Mouse (Mus musculus) 416B (cell line): ENCODE results near the gene Sik3.

ENCODE experiments used
- DNase-seq: peaks from one replicate; pipeline ENCODE4 v3.0.0; 2011; ENCODE audit warnings: low read depth

Sik3 gene

DNA sequence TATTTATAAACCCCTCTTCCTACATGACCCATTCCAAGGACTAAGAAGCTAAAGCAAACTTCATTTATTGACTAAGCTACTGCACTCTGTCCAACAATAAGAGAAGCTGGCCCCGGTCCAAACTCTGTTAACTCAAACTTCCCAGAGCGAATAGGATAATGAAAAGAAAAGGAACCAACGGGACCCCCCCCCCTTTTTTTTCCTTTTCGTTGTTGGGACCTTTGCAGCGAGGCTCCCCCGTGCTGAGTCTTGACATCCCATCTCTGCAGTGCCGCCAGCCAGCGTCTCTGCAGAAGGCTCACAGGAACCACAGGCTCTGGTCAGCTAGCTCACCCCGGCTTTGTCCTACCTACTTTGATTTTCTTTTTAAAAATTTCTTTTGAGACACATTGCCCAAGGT is 3.2 kb downstream of the Sik3 start:
- no peak for DNase-seq

DNA sequence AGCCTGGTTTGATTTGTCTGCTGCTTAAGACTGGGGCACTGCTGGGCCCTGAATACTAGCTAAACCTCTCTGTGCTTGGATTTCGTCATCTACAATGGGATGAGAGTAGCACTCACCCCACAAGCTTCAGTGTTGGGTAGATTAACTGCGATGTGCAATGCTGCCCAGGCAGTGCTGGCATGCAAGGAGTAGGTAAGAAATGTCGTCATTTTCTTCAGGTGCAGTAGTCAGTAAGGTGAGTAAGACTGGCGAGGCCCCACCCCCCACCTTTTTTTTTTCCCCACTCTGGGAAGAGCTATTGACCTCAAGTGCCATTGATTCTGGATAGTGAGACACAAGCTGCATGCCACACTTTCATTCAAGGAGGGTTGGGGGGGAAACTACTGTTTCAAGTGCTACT is 3.8 kb downstream of the Sik3 start:
- no peak for DNase-seq

DNA sequence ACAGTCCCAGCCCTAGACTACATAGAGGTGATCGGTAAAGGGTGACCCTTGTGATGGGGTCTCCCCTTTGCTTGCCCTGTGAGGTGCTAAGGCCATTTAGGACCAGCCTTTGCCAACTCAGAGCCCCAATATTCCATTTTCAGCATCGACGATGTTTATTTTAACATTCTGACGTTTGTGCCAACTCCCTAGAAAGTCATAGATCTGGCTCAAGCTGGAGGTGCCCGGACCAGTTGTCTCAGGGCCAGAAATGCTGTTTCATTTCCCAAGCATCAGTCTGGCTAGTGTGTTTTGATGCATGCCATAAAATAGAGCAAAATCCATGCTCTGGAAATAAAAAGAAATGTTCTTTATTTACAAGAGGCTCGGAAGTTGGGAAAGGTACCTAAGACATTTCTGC is 5.7 kb downstream of the Sik3 start:
- no peak for DNase-seq

DNA sequence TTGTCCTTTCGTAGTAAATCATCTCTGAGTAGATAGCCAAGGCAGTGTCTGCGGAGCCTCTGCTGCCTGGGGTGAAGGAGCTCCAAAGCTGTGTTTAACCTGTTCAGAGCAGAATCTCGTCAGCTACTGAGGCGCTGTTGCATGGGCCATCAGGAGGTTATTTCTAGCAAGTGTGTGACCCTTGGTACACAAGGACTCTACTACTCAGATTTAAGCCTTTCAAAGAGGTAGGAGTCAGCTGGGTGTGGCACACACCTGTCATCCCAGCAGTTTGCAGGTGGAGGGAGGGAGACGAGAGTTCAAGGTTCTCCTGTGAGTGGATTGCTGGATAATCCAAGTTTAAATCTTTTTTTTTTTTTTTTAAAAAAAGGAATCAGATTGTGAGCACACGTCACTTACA is 7.4 kb downstream of the Sik3 start:
- DNase-seq: no peak

DNA sequence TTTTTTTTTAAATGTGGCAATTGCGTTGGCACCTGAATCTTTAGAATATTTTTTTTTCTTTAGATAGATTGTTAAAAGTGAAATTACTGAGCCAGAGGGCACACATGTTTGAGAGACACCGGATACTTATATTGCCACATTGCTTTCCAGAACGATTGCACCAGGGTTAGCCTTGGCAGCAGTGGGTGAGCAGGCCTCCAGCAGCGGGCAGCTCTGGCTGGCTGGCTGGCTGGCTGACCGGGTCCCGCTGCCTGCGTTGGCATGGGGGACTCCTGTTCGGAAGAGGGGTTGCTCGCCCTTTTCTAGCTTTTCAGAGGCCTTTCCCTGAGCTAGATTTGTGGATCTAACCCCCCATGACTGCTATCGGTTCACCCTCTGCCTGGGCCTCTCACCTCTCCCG is 11.0 kb downstream of the Sik3 start:
- DNase-seq: no peak

DNA sequence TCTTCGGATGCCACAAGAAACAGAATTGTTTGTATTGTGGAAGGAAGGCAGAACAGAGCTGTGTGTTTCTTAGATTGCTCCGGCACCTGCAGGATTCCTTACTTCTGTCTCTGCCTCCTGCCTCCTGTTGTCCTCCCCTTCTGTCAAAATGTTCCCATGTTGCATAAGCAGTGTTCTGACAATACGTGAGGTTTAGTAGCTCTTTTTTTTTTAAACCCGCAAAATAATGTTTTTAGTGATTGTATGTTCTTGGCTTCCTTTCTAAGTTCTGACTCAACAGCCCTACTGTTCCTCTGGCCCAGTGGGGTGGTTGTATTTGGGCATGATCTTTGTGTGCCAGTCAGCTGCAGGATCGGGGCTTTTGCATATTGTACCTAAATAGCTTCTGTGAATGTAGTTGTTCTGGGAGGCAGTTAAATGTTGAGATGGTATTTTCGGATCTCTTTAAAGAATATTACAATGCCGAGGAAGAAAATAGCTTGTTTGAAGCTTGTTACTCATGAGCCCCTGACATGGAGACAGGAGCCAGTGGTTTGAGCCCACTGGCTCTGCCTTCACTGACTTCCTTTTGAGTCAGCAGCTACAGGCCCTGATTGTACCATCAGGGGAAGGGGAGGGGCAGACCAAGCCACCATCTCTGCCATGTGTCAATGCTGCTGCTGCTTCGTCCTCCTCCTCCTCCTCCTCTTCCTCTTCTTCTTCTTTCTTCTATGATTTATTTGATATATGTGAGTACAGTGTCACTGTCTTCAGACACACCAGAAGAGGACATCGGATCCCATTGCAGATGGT is 13.6 kb downstream of the Sik3 start:
- DNase-seq: peak; percentile 83

DNA sequence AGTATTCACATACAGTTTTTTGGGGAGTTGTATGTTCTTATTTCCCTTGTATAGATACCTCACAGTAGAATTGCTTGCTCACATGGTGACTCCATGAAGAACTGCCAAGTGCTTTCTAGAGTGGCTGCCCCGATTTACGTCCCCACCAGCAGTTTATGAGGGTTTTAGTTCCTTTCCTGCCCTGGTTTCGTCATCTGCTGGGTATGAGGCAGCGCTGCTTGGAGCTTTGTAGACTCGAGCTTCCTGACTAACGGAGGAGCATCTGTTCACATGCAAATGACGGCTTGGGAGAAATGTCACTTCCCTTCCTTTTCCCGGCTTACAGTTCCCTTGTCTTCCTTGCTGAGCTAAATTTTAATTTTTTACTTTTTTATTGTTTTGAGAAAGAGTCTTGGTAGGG is 15.4 kb downstream of the Sik3 start:
- peak; percentile 53 for DNase-seq

DNA sequence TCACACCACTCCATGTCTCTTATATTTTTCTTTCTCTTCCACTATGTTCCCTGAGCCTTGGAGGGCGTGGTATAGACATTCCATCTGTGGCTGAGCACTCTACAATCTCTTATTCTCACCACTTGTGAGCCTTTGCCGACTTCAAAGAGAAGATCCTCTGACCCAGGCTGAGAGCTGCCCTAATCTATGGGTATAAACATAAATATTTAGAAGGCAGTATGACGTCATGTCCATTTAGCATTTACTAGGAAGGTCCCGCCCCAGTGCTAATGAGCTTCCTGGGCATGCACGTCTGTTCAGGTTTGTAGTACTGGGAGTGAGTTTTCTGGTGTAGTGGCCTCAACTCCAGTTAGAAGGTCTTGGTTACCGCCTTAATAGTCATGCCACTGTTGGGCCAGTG is 16.9 kb downstream of the Sik3 start:
- no peak for DNase-seq

DNA sequence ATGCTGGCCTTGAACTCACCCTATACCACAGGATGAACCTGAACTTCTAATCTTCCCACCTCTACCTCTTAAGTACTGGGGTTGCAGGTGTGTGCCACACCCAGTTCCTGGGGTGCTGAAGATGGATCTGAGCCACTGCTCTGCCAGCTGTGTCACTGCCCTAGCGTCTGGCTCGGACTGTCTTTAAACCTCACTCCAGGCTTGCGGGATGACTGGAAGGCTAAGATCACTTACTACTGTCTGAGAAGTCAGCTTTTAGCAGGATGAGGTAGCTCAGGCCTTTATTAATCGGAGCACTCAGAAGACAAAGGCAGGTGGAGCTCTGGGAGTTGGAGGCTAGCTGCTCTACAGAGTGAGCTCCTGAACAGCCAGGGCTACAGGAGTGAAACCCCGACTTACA is 17.6 kb downstream of the Sik3 start:
- DNase-seq: no peak

DNA sequence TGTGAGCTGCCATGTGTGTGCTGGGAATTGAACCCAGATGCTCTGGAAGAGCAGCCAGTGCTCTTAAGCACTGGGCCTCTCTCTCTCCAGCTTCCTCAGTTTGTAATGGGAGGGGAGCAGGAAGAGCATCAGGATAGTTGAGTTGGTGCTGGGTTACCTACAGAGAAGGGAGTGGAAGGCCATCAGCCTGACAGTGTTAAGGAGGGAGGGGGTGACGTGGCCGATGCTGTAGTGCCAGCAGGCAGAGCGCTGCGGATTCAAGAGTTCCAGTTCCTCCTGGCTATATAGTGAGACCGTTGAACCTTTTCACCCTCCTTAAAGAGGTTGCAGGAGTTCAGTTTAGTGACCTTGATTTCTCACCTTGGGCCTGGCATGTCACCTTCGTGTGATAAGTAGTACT is 18.3 kb downstream of the Sik3 start:
- DNase-seq: no peak

DNA sequence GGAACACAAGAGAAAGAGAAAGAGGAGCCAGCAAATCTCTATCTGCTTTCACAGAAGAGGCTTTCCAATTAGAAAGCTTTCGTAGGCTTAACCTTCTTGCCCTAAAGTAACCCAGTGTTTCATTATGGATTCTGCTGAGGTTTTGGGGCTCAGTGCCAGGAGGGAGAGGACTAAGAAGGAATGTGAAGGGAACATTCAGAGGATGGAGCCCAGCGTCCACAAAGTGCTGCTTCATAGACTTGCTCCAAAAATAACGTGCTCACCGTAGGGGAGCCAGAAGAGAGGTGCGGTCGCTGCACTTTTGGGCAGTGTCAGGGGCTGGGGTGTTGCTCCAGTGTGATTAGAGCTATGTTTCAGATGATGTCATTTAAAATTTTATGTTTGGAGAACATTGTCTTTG is 19.6 kb downstream of the Sik3 start:
- DNase-seq: no peak

DNA sequence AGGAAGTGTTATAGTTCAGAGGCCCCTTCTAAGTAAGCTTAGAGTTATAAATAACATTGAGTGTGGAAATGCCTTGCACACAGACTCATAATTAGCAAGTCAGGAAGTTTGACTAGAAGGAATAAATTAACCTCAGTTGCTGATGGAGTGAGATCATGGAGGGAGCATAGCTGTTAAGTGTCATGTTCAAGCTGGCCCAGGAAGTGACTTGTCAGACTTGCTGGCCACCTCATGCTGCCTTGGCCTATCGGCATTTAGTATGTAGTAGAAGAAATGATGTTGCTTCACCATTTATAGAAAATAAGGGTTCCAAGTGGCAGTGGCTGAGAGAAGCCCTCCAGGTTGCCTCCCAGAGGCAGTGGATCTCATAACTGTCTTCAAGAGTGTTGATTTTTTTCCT is 20.4 kb downstream of the Sik3 start:
- peak; percentile 76 for DNase-seq

DNA sequence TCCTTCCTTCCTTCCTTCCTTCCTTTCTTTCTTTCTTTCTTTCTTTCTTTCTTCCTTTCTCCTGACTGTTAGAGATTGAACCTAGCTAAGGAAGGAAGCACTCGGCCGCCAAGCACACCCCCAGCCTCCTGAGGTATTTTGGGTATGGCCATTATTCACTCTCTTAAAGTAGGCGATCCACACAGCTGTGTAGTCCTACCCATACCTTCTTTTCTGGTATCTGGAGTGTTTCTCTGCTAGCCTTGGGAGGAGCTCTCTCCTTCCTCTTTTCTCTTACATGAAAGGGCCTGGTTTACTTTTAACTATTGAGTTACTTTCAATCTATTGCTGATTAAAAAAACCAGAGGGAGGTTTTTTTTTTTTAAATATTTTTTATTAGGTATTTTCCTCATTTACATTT is 21.2 kb downstream of the Sik3 start:
- peak; percentile 35 for DNase-seq

DNA sequence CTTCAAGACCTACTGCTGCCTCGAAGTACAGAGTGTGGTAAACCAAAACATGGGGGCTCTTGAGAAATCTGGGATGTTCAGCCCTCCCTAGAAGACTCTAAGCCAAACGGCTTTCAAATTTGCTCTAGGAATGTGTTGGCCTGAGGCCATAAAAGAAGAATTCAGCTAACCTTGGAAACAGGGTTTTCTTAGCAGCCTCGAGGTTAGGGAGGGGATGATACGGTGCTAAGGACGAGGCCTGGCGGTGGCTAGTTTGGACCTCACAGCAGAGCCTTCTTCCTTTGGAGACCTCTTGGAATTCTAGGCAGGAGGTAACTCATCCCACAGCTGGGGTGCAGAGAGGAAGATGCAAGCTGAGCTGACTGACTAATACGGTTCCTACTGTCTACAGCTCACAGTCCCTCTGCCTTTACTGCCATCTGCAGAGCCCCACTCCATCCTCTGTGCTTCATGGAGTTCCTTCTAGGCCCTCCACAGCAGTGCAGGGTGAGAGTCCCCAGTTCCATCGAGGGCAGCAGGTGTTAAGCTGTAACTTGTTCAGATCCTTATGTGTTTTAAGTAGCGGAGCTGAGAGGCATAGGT is 22.8 kb downstream of the Sik3 start:
- DNase-seq: no peak

DNA sequence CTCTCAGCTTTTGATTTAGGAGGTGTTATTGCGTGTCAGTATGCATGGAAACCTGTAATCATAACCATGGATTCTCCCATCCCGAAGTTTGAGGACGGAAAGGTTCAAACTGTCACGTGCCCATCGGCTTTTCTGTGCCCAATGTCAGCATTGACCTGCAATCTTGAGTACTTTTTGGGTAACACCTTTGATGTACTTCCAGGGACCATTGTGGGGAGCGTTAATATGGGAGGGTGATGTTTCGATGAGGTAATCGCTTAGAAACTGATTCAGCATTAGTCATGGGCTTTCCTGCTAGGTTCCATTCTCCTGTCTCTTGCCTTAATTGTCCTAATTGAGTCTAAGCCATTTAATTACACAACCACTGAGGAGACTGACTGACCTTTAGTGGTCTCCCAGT is 24.3 kb downstream of the Sik3 start:
- peak; percentile 48 for DNase-seq

DNA sequence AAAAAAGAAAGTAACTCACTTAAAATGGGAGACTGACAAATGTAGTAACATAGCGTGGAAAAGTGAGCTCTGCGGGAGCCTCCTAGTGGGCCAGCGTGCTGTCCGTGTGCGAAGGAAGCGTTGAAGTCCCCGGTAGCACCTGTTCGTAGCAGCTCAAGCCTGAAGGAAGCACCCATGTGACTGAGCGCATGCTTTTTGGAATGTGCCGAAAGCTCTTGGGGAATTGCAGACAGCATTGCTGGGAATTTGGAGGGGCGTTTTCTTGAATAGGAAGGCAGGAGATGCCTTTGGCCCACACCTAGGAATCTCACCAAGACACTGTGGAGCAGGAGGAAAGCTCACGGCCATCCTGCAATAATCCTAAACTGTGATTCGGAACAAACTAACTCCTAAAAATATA is 26.2 kb downstream of the Sik3 start:
- DNase-seq: no peak

DNA sequence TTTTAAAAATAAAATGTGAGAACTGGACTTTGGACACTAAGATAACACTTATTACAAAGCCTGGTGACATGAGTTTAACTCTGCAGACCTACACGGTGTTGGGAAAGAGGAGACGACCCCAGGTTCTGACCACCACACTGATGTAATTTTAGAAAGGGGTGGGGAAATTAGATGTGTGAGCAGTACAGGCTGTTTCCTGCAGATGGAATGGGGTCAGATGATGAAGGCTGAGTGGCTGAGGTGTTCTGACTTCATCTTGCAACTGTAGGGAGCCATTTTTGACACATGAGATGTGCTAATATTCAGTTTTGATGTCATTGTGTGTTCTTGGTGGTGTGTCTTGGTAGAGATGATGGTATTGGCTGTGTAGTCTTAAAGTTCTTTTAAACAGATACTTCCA is 28.6 kb downstream of the Sik3 start:
- DNase-seq: peak; percentile 62

DNA sequence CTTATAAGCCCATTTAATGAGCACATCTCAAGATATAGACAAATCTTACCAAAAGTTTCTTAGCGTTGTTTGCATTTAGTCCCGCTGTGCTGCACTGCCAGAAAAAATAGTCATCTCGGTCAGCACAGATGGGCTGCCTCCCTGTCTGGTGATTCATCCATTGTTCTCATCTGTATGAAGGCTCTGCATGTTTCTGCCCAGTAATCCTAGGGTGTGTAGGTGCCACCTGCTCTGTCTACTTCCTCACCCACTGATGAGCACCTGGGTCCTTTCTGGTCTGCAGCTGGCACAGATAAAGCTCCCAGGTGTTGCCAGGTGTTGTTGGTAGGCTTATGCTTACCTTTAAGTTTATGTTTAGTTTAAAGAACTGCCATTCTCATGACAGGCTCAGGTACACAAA is 29.8 kb downstream of the Sik3 start:
- DNase-seq: no peak

DNA sequence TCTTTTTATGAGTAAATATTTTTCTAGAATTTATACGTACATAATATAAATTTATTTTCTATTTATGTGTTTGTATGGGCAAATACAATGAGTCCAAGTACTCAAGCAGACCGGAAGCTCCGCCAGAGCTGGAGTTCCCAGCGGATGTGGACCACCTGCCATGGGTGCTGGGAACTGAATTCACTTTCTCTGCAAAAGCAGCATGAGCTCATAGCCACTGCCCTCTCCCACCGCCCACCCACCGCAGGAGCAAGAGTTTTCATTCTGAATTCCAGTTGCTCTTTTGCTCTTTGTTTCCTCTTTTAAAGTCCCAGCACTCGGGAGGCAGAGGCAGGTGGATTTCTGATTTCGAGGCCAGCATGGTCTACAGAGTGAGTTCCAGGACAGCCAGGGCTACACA is 31.0 kb downstream of the Sik3 start:
- DNase-seq: no peak

DNA sequence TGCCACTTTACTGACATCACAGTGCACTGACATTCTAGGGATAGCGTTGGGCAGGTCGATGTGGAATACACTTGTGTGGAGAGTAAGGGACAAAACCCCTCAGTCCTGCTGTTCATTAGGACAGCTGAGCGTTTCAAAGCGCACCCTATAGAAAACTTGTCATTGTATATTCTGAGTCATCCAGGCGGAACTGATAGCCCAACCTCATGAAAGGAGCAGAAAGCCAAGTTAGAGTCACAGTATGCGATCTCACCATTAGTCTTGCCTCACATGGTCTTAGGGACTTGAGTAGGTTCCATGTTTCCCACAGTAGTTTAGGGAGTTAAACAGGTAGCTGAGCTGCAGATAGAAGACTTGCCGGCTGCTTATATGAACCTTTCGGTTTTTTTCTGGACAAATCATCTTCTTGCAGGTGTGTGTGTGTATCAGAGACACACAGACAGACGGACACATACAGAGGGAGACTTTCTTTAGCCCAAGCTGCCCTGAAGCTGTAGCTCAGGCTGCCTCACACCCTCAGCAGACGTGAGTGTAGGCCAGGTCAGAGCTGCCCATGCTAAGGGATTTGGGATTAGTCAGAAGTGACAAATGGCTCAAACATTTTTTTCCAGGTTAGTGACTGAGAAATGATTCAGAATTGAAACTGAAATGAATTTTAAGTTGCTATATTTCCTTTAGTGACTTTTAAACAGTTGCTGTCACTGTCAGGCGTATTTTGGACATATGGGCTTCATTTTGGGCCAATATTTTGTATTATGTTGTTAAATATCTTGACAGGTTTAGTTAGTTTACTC is 34.3 kb downstream of the Sik3 start:
- peak; percentile 42 for DNase-seq

DNA sequence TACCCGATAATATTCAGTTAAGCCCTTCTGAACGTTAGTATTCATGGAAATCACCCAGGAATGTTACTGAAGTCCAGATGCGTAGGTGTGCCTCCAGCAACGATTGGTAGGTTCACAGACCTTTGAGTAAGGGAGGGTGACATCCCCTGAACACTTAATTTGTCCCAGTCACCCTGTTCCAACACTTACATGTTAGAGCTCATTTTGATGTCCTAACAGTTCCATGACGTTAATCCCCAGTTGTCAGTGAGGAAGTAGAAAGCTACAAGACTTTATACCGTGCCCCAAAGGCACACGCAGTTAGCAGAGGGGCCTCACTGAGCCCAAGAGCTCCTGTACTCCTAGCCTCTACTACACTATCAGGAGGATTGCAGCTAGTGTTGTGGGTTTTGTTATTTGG is 36.9 kb downstream of the Sik3 start:
- DNase-seq: no peak

DNA sequence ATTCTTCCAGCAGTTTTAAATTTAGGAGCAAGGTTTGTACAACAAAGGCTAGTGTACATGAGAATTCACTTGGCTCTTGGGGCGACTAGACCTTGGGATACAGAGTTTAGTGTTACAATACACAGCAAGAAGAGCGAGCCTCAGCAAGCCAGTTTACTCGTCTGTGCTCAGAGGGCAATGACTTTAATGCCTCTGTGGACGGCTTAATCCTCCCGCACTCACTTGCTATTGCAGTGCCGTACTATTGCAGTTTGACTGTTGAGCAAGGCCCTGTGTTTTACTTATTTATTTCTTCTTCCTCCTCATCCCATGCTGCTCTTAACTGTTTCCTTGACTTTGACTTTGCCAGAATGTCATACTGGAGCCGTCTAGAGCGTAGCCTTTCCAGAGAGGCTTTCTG is 37.6 kb downstream of the Sik3 start:
- no peak for DNase-seq

DNA sequence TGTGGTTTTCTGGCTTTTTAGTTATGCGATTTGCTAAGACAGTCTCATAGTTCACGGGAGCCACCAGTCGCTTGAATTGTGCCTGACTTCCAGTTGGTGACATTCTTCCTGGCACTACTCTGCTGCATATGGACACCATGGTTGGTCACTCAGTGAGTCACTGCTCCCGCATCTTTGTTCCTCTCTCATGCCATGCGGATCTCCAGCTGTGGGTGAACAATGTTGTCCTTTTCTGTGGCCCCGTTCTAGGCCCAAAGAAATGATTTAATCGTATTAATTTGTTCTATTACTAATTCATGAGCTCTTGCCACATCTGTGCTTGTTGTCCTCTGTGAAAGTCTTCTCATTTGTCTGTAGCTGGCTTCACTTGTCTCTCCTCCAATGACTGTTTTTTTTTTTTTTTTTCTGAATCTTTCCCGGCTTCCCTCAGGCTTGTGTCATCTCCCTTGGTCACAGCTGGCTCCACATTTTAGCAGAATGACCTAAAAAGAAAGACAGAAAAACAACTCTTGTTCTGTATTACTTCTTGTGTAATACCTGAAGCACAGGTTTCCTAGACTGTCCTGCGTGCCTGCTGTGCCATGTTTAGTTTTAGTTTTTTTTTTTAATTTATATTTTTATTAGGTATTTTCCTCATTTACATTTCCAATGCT is 40.5 kb downstream of the Sik3 start:
- peak; percentile 28 for DNase-seq
